Mouse (Mus musculus) stomach, embryonic 16.5 days (tissue): ENCODE measurements around the gene Gm11569. TPM values are rescaled to one million over a fixed set of nuclear protein-coding genes. Genes with fewer than 3 reads are reported as not detected.
"Not testable (repeated sequence)": the region's sequence is repeated elsewhere in the genome, so short reads cannot be mapped to it uniquely, and the experiment has no call there.

Experiments used
- ATAC-seq: fragments of 200-750 bp; cut with Nextera tagmentation; 2 replicates; pipeline ENCODE4 v1.8.0; 2017; ENCODE audit warnings: moderate number of reproducible peaks, moderate TSS enrichment; ENCODE audit not compliant: insufficient read depth, low FRiP score
- H3K27ac ChIP-seq: fragments of 300-500 bp; sonication (generic); 2 replicates; pipeline ENCODE4 v1.5.1; 2014; ENCODE audit warnings: low read length
- H3K27me3 ChIP-seq: fragments of 300-500 bp; sonication (generic); 2 replicates; pipeline ENCODE4 v1.6.1; 2014; ENCODE audit warnings: low read length, control low read depth, mixed read lengths; ENCODE audit not compliant: control insufficient read depth, insufficient read depth
- H3K36me3 ChIP-seq: fragments of 300-500 bp; sonication (generic); 2 replicates; pipeline ENCODE4 v1.6.1; 2014; ENCODE audit warnings: low read length; ENCODE audit not compliant: control insufficient read depth, insufficient read depth
- H3K4me1 ChIP-seq: fragments of 300-500 bp; sonication (generic); 2 replicates; pipeline ENCODE4 v1.6.1; 2014; ENCODE audit warnings: low read length, control low read depth, mixed read lengths; ENCODE audit not compliant: control insufficient read depth, insufficient read depth
- H3K4me2 ChIP-seq: fragments of 300-500 bp; sonication (generic); 2 replicates; pipeline ENCODE4 v1.6.1; 2014; ENCODE audit warnings: low read depth, low read length, mixed read lengths
- H3K4me3 ChIP-seq: fragments of 300-500 bp; sonication (generic); replicated peaks from 2 replicates; pipeline ENCODE4 v1.5.1; 2014; ENCODE audit warnings: mild to moderate bottlenecking, low read length
- H3K9ac ChIP-seq: fragments of 300-500 bp; sonication (generic); 2 replicates; pipeline ENCODE4 v1.6.1; 2014; ENCODE audit warnings: low read length
- H3K9me3 ChIP-seq: fragments of 300-500 bp; sonication (generic); replicated peaks from 2 replicates; pipeline ENCODE4 v1.6.1; 2016; ENCODE audit warnings: low read length, control low read depth; ENCODE audit not compliant: control insufficient read depth
- WGBS: fragments of 180-500 bp; shearing (Covaris S2); extraction: QIAGEN DNeasy Blood & Tissue Kit; methylation state at CpG from one replicate; pipeline ENCODE4 v1.1.7; 2014; 5-methylcytosine and 5-hydroxymethylcytosine counted together
- polyA plus RNA-seq: library from polyadenylated mRNA; unstranded; fragments of >200 nt; fragmentation: Nextera tagmentation; extraction: Ambion mirVana; gene quantifications from 2 replicates; pipeline ENCODE4 v1.2.1, GENCODE M21; 2015

The Gm11569 gene
- not detected in 2 replicates for polyA plus RNA-seq

DNA sequence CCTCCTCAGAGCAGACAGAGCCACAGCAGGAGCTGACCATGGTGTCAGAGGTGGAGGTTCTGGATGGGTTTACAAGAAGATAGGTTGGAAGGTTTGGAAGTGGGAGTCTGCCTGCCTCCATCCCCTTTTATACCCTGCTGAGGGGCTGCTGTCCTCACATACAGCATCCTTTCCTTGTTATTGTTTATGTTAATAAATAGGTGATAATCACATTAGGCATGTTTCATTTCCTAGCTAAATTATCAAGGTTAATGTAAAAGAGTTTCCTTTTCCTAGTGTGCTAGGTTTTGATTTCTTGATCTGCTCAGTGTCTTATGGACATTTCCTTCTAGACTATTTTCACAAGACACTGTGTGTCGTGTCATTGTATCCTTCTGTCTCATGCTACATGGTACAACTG, at the start of gene Gm11569:
Gene Gm11569, minus strand, starts transcription at position 101 of the 400 bp plus-strand sequence.
- WGBS: no CpG with 5 or more reads among the region's 1 CpGs
- ATAC-seq, H3K27me3 ChIP-seq, H3K9me3 ChIP-seq, H3K4me1 ChIP-seq, H3K4me2 ChIP-seq, H3K9ac ChIP-seq, H3K4me3 ChIP-seq, H3K36me3 ChIP-seq, H3K27ac ChIP-seq: not testable (repeated sequence)

DNA sequence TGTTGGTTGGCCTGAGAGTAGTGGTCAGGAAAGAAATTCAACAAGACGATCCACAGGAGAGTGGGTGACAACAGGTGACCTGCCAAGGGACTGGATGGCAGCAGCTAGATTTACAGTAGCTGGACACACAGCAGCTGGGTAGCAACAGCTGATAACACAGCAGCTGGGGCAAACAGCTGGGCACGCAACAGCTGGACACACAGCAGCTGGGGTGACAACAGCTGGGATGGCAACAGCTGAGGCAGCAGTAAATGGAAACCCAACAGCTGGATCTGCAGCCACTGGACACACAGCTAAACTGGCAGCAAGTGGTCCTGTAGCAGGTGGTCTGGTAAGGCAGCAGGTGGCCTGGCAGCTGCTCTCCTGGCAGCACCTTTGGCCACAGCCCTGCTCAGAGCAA, 48.0 kb upstream of the Gm11569 start:
- Histone ChIP-seq H3K9ac (no peak overlapping the region), H3K27me3 (no peaks in the 10 kb centered on the region), H3K4me3 (no peak overlapping the region), H3K4me2 (no peak overlapping the region), H3K9me3 (no peaks in the 10 kb centered on the region), H3K27ac (no peak overlapping the region), H3K36me3 (no peaks in the 10 kb centered on the region), H3K4me1 (no peaks in the 10 kb centered on the region)
- ATAC-seq: no peak
- WGBS: 83% methylated on average over 2 of the region's 2 CpGs

DNA sequence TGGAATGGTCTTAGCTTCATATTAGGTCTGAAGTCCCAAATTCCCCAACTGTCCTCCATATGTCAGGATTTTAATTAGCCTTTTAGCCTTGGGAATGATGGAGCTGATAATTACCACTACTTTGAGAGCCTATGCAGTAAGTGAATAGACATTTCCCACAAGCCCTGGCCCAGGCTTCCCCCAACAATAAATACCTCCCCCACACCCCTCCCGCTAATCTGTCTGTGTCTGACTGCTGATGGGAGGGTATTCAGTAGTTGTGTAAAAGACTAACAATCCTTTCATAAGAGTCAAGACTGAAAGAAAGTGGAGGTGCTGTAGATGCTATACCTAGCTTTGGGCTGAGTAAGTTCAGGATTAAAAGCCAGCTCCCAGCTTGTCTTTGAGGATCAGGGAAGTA, 43.5 kb upstream of the Gm11569 start:
- Histone ChIP-seq H3K27ac (no peak overlapping the region), H3K9me3 (no peaks in the 10 kb centered on the region), H3K4me1 (no peaks in the 10 kb centered on the region), H3K36me3 (no peaks in the 10 kb centered on the region), H3K9ac (no peak overlapping the region), H3K27me3 (no peaks in the 10 kb centered on the region), H3K4me2 (no peak overlapping the region), H3K4me3 (no peak overlapping the region)
- no peak for ATAC-seq
- 92% methylated on average over 1 of the region's 1 CpGs for WGBS

DNA sequence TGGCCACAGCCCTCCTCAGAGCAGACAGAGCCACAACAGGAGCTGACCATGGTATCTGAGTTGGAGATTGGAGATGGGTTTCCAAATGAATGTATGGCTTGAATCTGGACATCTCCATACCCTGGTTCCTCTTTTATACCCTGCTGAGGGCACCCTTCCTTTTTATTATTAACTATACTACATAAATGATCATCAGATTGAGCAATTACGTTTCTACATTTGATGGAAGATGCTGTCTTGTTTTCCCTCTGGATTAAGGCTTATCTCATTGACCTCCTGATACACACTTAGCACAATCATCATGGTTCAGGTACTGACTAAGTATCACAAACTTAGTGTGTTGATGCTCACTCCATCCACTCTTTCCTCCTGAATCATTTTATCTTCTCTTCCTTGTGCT, 39.2 kb upstream of the Gm11569 start, which contains the start of gene 2300003K06Rik:
Gene 2300003K06Rik, minus strand, starts transcription at position 101 of the 400 bp plus-strand sequence.
- Histone ChIP-seq H3K36me3 (no peaks in the 10 kb centered on the region), H3K4me1 (no peaks in the 10 kb centered on the region), H3K9me3 (no peaks in the 10 kb centered on the region), H3K4me2 (no peak within 1 kb of the TSS), H3K9ac (no peak within 1 kb of the TSS), H3K27ac (no peak within 1 kb of the TSS), H3K27me3 (no peaks in the 10 kb centered on the region), H3K4me3 (no peak within 1 kb of the TSS)
- ATAC-seq: no peak
- WGBS: 69% methylated on average over 1 of the region's 1 CpGs

DNA sequence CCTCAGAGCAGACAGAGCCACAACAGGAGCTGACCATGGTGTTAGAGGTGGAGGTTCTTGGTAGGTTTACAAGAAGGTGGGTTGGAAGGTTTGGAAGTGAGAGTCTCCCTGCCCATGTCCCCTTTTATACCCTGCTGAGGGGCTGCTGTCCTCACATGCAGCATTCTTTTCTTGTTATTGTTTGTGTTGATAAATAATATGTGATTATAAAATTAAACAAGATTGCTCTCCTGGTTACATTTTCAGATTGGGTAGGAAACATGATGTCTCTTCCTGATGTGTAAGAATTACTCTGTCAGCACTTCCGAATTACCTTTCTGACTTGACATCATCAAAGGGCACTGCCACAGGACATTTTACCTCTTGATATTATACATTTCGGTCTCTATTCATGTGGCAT, 16.8 kb upstream of the Gm11569 start, which contains the start of gene Gm11564:
Gene Gm11564, minus strand, starts transcription at position 101 of the 400 bp plus-strand sequence.
- not testable (repeated sequence) for H3K9me3 ChIP-seq, H3K36me3 ChIP-seq, ATAC-seq, H3K27me3 ChIP-seq, H3K4me2 ChIP-seq, H3K4me3 ChIP-seq, H3K27ac ChIP-seq, H3K4me1 ChIP-seq, H3K9ac ChIP-seq
- WGBS: 86% methylated on average over 2 of the region's 2 CpGs

DNA sequence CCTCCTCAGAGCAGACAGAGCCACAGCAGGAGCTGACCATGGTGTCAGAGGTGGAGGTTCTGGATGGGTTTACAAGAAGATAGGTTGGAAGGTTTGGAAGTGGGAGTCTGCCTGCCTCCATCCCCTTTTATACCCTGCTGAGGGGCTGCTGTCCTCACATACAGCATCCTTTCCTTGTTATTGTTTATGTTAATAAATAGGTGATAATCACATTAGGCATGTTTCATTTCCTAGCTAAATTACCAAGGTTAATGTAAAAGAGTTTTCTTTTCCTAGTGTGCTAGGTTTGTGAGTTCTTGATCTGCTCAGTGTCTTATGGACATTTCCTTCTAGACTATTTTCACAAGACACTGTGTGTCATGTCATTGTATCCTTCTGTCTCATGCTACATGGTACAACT, 11.1 kb upstream of the Gm11569 start, which contains the start of gene Krtap4-13:
Gene Krtap4-13, minus strand, starts transcription at position 101 of the 400 bp plus-strand sequence.
- H3K27me3 ChIP-seq, ATAC-seq, H3K36me3 ChIP-seq, H3K4me2 ChIP-seq, H3K4me3 ChIP-seq, H3K27ac ChIP-seq, H3K9me3 ChIP-seq, H3K4me1 ChIP-seq, H3K9ac ChIP-seq: not testable (repeated sequence)

DNA sequence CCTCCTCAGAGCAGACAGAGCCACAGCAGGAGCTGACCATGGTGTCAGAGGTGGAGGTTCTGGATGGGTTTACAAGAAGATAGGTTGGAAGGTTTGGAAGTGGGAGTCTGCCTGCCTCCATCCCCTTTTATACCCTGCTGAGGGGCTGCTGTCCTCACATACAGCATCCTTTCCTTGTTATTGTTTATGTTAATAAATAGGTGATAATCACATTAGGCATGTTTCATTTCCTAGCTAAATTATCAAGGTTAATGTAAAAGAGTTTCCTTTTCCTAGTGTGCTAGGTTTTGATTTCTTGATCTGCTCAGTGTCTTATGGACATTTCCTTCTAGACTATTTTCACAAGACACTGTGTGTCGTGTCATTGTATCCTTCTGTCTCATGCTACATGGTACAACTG, 5.6 kb upstream of the Gm11569 start, which contains the start of gene Gm11554:
Gene Gm11554, minus strand, starts transcription at position 101 of the 400 bp plus-strand sequence.
- not testable (repeated sequence) for ATAC-seq, H3K4me1 ChIP-seq, H3K4me2 ChIP-seq, H3K9ac ChIP-seq, H3K27me3 ChIP-seq, H3K27ac ChIP-seq, H3K36me3 ChIP-seq, H3K9me3 ChIP-seq, H3K4me3 ChIP-seq
- WGBS: no CpG with 5 or more reads among the region's 1 CpGs

DNA sequence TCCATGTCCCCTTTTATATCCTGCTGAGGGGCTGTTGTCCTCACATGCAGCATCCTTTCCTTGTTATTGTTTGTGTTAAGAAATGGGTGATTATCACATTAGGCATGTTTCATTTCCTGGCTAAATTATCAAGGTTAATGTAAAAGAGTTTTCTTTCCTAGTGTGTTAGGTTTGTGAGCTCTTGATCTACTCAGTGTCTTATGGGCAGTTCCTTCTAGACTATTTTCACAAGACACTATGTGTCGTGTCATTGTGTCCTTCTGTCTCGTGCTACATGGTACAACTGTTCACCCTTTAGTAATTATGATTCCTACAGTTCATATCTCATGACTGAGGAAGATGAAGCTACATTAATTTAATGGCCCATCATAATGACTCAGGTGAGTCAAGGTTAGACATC, 5.4 kb downstream of the Gm11569 start, which contains the start of gene Gm11596:
Gene Gm11596, minus strand, starts transcription at position 101 of the 400 bp plus-strand sequence.
- no peaks in the 10 kb centered on the region for H3K27me3 ChIP-seq
- no peak for ATAC-seq
- no peak within 1 kb of the TSS for H3K27ac ChIP-seq
- H3K9me3 ChIP-seq: no peaks in the 10 kb centered on the region
- H3K36me3 ChIP-seq: no peaks in the 10 kb centered on the region
- no peak within 1 kb of the TSS for H3K9ac ChIP-seq
- 77% methylated on average over 2 of the region's 2 CpGs for WGBS
- H3K4me2 ChIP-seq: no peak within 1 kb of the TSS
- no peak within 1 kb of the TSS for H3K4me3 ChIP-seq
- H3K4me1 ChIP-seq: no peaks in the 10 kb centered on the region

DNA sequence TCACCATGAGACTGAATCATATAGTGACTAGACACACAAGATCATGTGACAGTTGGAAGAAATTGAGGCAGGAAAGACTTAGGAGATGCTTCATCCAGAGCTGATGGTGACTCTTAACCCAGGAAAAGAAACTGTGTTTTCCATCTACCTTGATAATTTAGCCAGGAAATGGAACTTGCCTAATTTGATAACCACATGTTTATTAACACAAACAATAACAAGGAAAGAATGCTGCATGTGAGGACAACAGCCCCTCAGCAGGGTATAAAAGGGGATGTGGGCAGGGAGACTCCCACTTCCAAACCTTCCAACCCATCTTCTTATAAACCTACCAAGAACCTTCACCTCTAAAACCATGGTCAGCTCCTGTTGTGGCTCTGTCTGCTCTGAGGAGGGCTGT, 13.8 kb downstream of the Gm11569 start, which contains the start of gene Krtap4-9:
Gene Krtap4-9, plus strand, starts transcription at position 301 of the 400 bp plus-strand sequence.
- H3K27ac ChIP-seq, H3K36me3 ChIP-seq, H3K9me3 ChIP-seq, H3K27me3 ChIP-seq, ATAC-seq, H3K9ac ChIP-seq, H3K4me1 ChIP-seq, H3K4me2 ChIP-seq, H3K4me3 ChIP-seq: not testable (repeated sequence)
